In the genomic region with DNA sequence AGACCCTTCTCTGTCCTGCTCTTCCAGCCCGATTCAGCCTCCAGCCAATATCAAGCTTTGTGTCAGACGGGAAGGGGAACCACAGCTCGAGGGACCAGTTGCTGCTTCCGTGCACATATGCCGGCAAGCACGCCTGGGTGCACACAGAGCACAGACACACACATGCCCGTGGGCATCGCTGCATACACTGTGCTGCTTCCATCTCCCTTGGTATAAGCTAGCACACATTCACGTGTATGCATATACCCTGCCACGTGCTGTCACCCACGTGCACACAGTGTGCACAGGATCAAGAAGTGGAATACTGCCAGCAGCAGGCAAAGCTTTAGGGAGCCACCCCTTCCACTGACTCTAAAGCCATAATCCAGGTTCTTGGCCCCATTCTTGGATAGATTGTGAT, we compare ENCODE assay signal across 23 mouse cellular contexts. TPM values are rescaled to one million over a fixed set of nuclear protein-coding genes. Genes with fewer than 3 reads are reported as not detected.
A peak's percentile ranks its signal among the peaks of the same experiment; 100 is the strongest.
DNase-seq lines count a peak whose midpoint lies in the region; ATAC-seq and TF ChIP-seq lines count a peak whose summit lies in the region.
"Had no signal": no experiment of that assay in that cellular context is flagged by ENCODE, and none has a peak within 500 bp of the region (broad histone marks: within the 10 kb centered on the region; RNA-seq: fewer than 3 reads in every experiment).

No protein-coding gene starts in this region.

- TF ChIP-seq CTCF in midbrain, postnatal 0 days (IDR thresholded peaks at IDR 0.05), result no peak

- H3K27me3 ChIP-seq in midbrain, postnatal 0 days (ENCODE audit: insufficient read depth, low read length), result no peaks in the 10 kb centered on the region
- H3K27me3 ChIP-seq in midbrain, embryonic 14.5 days (ENCODE audit: control insufficient read depth, insufficient read depth, low read length), result no peaks in the 10 kb centered on the region
- H3K27me3 ChIP-seq in splenic B cell, adult 2 months (ENCODE audit: control insufficient read depth, insufficient read depth, low read length, poor library complexity, severe bottlenecking), result no peaks in the 10 kb centered on the region

- no peak overlapping the region for H3K4me2 ChIP-seq in midbrain, postnatal 0 days (ENCODE audit: low read depth, low read length, poor library complexity, severe bottlenecking)
- H3K4me2 ChIP-seq in midbrain, embryonic 14.5 days (ENCODE audit: low read length), result no peak overlapping the region
- H3K4me2 ChIP-seq: hindbrain, embryonic 14.5 days; midbrain, embryonic 12.5 days had no signal

- H3K9me3 ChIP-seq in midbrain, postnatal 0 days (ENCODE audit: low read length), result no peaks in the 10 kb centered on the region
- no peaks in the 10 kb centered on the region for H3K9me3 ChIP-seq in midbrain, embryonic 14.5 days (ENCODE audit: control insufficient read depth, low read length)
- H3K9me3 ChIP-seq: midbrain, embryonic 12.5 days had no signal

- 0 out of 2 replicates have a peak, but pooled peaks cover 10% of the 10 kb centered on the region for H3K4me1 ChIP-seq in midbrain, postnatal 0 days (ENCODE audit: insufficient read depth, low read length)
- H3K4me1 ChIP-seq in midbrain, embryonic 14.5 days (ENCODE audit: control insufficient read depth, insufficient read depth, low read length), result peaks cover 16% of the 10 kb centered on the region; the same call in 1 of the 2 replicates

- DNase-seq in cerebellum, postnatal 14 days, result peak; percentile 53 to 70
- DNase-seq in cerebellum, adult 18-20 months, result no peak
- DNase-seq in midbrain, postnatal 0 days (ENCODE audit: low spot score), result peak; percentile 47
- DNase-seq in midbrain, embryonic 14.5 days, result no peak
- DNase-seq in left cerebral cortex, postnatal 4 days, result peak; percentile 64
- peak; percentile 22 for DNase-seq in splenic B cell, adult 2 months (ENCODE audit: low read depth, low spot score)
- no peak for DNase-seq in embryo, embryonic 10.5 days (ENCODE audit: low spot score)
- DNase-seq in kidney, adult 8-10 months, result no peak
- DNase-seq: cerebellum, adult 2 months; kidney, postnatal 25 days; lung, postnatal 10 days had no signal

- WGBS in midbrain, postnatal 0 days, result 84% methylated on average over 11 of the region's 11 CpGs
- WGBS in midbrain, embryonic 14.5 days, result 86% methylated on average over 11 of the region's 11 CpGs

- no peak overlapping the region for H3K27ac ChIP-seq in midbrain, postnatal 0 days (ENCODE audit: low read depth, low read length)
- H3K27ac ChIP-seq in midbrain, embryonic 14.5 days (replicated peaks; ENCODE audit: low read depth, low read length), result no peak overlapping the region
- H3K27ac ChIP-seq: hindbrain, embryonic 14.5 days; liver, embryonic 14.5 days; midbrain, embryonic 12.5 days had no signal

- intact Hi-C loops in left cerebral cortex, postnatal 4 days (cut with DNase I), result no loop called here

- no peak overlapping the region for H3K4me3 ChIP-seq in midbrain, postnatal 0 days (ENCODE audit: low read depth, low read length)
- no peak overlapping the region for H3K4me3 ChIP-seq in midbrain, embryonic 14.5 days (replicated peaks; ENCODE audit: low read depth, low read length)
- H3K4me3 ChIP-seq: erythroblast, embryonic 14.5 days; midbrain, embryonic 12.5 days had no signal

- H3K9ac ChIP-seq in midbrain, postnatal 0 days (replicated peaks; ENCODE audit: low read length, poor library complexity, severe bottlenecking), result no peak overlapping the region
- H3K9ac ChIP-seq in midbrain, embryonic 14.5 days (replicated peaks; ENCODE audit: low read length), result no peak overlapping the region
- H3K9ac ChIP-seq: hindbrain, embryonic 14.5 days; liver, embryonic 14.5 days; midbrain, embryonic 12.5 days had no signal

- H3K36me3 ChIP-seq in midbrain, postnatal 0 days (ENCODE audit: insufficient read depth, low read length), result no peaks in the 10 kb centered on the region
- no peaks in the 10 kb centered on the region for H3K36me3 ChIP-seq in midbrain, embryonic 14.5 days (ENCODE audit: control insufficient read depth, insufficient read depth, low read length)
- no peaks in the 10 kb centered on the region for H3K36me3 ChIP-seq in splenic B cell, adult 2 months (ENCODE audit: control insufficient read depth, insufficient read depth, low read length, poor library complexity, severe bottlenecking)
- H3K36me3 ChIP-seq: midbrain, embryonic 12.5 days had no signal

- ATAC-seq in midbrain, postnatal 0 days (ENCODE audit: low FRiP score), result no peak
- no peak for ATAC-seq in midbrain, embryonic 14.5 days (ENCODE audit: low FRiP score, low TSS enrichment)
- ATAC-seq: intestine, postnatal 0 days had no signal

RNA-seq across cellular contexts. Expression of gene Camkv, which starts 1.3 kb away (rescaled TPM):
- total RNA-seq in midbrain, postnatal 0 days (2014; rRNA removed), result 133 and 153 TPM in 2 replicates
- polyA plus RNA-seq in midbrain, postnatal 0 days (2015; fragmentation: Nextera tagmentation; extraction: Ambion mirVana), result 136 and 149 TPM in 2 replicates
- polyA plus RNA-seq in midbrain, embryonic 14.5 days (2014; fragmentation: Nextera tagmentation; extraction: Ambion mirVana), result 16.7 and 26.1 TPM in 2 replicates
- 100 to 1,000 TPM; 333 to 354 TPM for total RNA-seq in left cerebral cortex, postnatal 4 days (2021)
- polyA plus RNA-seq: heart, postnatal 0 days had no signal

RNA-seq across cellular contexts. Expression of gene Actl11, which starts 5.9 kb away (rescaled TPM):
- total RNA-seq in midbrain, postnatal 0 days (2014; rRNA removed), result 0.05 TPM in 1 of 2 replicates, not detected in the other
- polyA plus RNA-seq in midbrain, postnatal 0 days (2015; fragmentation: Nextera tagmentation; extraction: Ambion mirVana), result not detected in 2 replicates
- polyA plus RNA-seq in midbrain, embryonic 14.5 days (2014; fragmentation: Nextera tagmentation; extraction: Ambion mirVana), result not detected in 2 replicates
- not detected for total RNA-seq in left cerebral cortex, postnatal 4 days (2021)
- total RNA-seq: adrenal gland, adult 18-20 months; gastrocnemius, adult 8-10 months; heart, adult 8-10 months had no signal
- polyA plus RNA-seq: brain, embryonic 14.5 days; cerebellum, adult 2 months; erythroblast, embryonic 14.5 days; heart, postnatal 0 days; hindbrain, embryonic 14.5 days; intestine, postnatal 0 days; limb, embryonic 11.5 days; liver, embryonic 14.5 days; midbrain, embryonic 12.5 days; spleen, adult 2 months had no signal

RNA-seq across cellular contexts. Expression of gene Traip, which starts 15.8 kb away (rescaled TPM):
- 9.0 and 11.4 TPM in 2 replicates for total RNA-seq in midbrain, postnatal 0 days (2014; rRNA removed)
- 11.6 and 12.0 TPM in 2 replicates for polyA plus RNA-seq in midbrain, postnatal 0 days (2015; fragmentation: Nextera tagmentation; extraction: Ambion mirVana)
- 10.3 and 10.4 TPM in 2 replicates for polyA plus RNA-seq in midbrain, embryonic 14.5 days (2014; fragmentation: Nextera tagmentation; extraction: Ambion mirVana)
- total RNA-seq in left cerebral cortex, postnatal 4 days (2021), result 10 to 100 TPM; 21.2 to 21.3 TPM

RNA-seq across cellular contexts. Expression of gene Mst1r, which starts 27.5 kb away (rescaled TPM):
- 1.2 and 1.8 TPM in 2 replicates for total RNA-seq in midbrain, postnatal 0 days (2014; rRNA removed)
- polyA plus RNA-seq in midbrain, postnatal 0 days (2015; fragmentation: Nextera tagmentation; extraction: Ambion mirVana), result 1.1 and 1.2 TPM in 2 replicates
- polyA plus RNA-seq in midbrain, embryonic 14.5 days (2014; fragmentation: Nextera tagmentation; extraction: Ambion mirVana), result 0.58 and 0.82 TPM in 2 replicates
- 1 to 10 TPM; 2.2 to 3.6 TPM for total RNA-seq in left cerebral cortex, postnatal 4 days (2021)

RNA-seq across cellular contexts. Expression of gene Uba7, which starts 41.2 kb away (rescaled TPM):
- 1.9 and 4.2 TPM in 2 replicates for total RNA-seq in midbrain, postnatal 0 days (2014; rRNA removed)
- 5.0 and 5.7 TPM in 2 replicates for polyA plus RNA-seq in midbrain, postnatal 0 days (2015; fragmentation: Nextera tagmentation; extraction: Ambion mirVana)
- polyA plus RNA-seq in midbrain, embryonic 14.5 days (2014; fragmentation: Nextera tagmentation; extraction: Ambion mirVana), result 2.6 and 5.0 TPM in 2 replicates
- 1 to 10 TPM; 2.1 to 3.5 TPM for total RNA-seq in left cerebral cortex, postnatal 4 days (2021)

Comparison
In these comparisons a context has a peak if more than half of its experiments do, and no peak if none do; other contexts are left out.
1. DNase-seq: peak in cerebellum, postnatal 14 days (2 of 2), midbrain, postnatal 0 days (single experiment), left cerebral cortex, postnatal 4 days (single experiment) and splenic B cell, adult 2 months (single experiment); none in cerebellum, adult 18-20 months (0 of 2), midbrain, embryonic 14.5 days (single experiment), embryo, embryonic 10.5 days (single experiment) and kidney, adult 8-10 months (0 of 2).